Mouse (Mus musculus) ES-Bruce4 (cell line): ENCODE data around the gene Cdkn2aipnl.

Experiments
- CTCF ChIP-seq: IDR thresholded peaks from one replicate; pipeline ENCODE4 v1.8.1; 2011; ENCODE audit warnings: low read depth, low read length
- POLR2A ChIP-seq: IDR thresholded peaks from one replicate; pipeline ENCODE4 v1.8.1; 2011; ENCODE audit warnings: low read length; ENCODE audit not compliant: insufficient read depth

DNA sequence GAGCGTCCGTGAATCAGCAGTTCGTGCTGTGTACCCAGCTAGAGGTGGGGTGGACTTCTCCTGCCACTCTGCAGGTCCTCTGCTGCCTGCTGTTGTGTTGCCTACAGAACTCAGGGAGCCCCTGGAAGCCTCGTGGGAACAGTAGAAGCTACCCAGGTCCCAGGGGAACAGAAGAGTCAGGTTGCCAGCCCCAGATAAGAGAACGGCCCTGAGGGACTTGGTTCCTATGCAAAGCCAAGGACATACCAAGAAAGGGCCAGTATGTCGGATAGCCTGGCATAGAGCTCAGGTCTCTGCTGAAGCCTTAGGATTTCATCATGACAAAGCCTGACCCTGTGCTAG lies 24.0 kb upstream of the Cdkn2aipnl start:
- no peak for TF ChIP-seq CTCF
- no peak for TF ChIP-seq POLR2A
